Mouse (Mus musculus): Measurements from ENCODE around the gene Tacc3. TPM values are rescaled to one million over a fixed set of nuclear protein-coding genes. Genes with fewer than 3 reads are reported as not detected.

Tacc3 gene
- total RNA-seq, 2 experiments from 2014 or later: 15.7 to 19.8 TPM

DNA sequence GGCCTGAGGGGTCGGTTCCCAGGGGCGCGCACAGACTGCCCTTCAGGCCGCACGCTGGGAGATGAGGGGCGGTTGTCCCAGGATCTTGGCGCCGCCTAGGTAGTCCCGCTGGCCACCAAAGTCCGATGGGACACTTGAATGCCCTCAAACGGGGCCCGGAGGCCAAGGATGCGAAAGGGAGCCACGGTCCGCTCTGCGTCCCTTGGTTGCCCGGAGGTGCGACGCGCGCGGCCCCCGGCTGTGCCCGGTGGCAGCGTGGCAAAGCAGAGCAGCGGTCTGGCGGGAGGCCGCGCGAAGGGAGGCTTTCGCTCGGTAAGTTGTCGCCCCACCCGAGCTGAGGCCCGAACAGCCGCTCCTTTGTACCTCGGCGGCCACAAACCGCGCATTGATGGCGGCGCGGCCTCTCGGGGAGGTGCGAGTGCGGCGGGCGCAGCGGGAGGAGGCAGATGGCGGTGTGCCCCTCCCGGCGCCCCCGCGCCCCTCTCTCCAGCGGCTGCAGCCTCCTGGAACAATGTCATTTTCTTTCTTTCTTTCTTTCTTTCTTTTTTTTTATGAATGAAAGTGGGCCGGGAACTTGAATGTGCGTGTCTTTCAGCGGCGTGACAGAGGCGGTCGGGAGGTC, 65.2 kb downstream of the Tacc3 start:
- no peak for DNase-seq

DNA sequence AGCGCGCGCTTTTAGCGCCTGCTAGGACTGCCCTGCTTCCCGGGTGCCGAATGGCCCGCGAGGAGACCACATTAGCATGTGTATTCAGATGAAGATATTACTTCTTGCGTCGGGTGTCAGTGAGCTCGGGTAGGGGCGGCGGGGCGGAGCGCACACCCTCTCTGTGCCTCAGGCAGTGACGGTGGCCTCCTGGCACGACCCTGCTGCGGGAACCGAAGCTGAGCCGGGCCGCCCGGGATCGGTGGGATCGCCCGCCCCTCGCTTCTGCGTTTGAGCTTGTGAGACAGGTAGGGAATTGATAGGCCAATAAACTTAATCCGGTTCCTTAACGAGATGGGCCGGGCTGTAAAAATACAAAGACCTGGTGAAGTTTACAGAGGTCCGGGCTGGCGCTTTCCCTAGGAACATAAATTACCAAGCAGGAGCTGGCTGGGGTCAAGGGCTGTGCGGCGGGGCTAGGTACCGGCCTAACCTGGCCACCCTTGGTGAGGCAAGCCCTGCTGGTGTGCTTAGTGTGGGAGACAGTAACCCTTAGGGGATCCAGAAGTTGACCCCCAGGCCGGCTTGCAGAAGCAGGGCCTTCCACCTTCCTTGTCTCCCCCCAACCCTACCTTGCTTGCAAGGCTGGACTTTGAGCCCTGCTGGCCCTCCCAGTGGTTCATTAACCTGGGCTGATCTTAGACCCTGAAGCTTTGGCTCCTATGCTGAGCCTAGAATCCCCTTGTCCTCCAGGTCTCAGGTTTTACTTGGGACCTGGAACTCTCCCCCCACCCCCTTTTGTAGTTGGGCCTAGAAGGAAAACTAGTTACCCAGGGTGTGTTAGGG, 65.9 kb downstream of the Tacc3 start:
- DNase-seq: no peak

DNA sequence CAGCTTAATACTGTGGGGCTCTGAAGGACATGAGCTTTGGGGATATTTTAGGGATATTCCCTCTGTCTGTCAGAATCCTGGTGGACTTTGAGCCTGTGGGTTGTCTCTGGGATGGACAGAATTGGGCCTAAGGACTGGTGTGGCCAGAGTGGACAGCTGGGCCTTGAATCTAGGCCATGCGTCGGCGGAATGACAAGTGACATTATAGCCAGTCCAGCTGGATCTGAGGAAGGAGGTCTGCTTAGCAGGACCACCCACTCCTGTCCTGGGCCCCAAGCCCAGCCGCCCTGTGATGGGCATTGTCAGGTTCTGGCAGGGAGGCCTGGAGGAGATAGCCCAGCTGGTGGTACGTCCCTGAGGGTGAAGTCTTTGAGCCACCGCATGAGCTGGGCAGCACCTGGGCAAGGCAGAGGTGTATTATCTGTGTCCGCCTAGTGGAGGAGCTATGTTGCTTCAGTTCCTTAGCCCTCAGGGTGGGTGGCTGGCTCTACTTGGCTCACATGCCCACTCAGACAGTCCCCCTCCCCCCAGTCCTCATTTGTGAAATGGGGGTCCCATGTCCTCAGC, 68.2 kb downstream of the Tacc3 start:
- no peak for DNase-seq

DNA sequence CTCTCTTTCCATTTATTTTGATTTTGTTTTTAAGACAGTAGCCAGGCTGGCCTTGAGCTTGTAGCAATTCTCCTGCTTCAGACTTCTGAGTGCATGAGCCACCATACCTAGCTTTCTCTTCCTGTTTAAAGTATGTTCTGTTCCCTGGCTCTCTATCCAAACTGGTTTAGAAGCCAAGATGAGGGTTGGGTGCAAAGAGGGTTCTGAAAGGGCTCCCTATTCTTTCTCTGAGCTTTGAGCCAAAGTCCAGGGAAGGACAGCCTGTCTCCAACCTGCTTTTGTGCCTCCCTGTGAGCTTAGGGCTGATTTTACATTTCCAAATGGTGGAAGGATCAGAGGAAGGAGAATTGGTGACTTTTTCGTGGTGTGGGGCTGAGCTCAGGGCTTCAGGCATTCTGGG, 69.0 kb downstream of the Tacc3 start:
- DNase-seq: no peak

Other genes starting within 250 kb of the Tacc3 start
- gene Nkx1-1, start 224.2 kb upstream of the Tacc3 start, total RNA-seq (2021): not detected
- gene Fam53a, start 28.5 kb upstream of the Tacc3 start, total RNA-seq (2021): 10 to 100 TPM; 52.0 to 56.6 TPM
- gene Gm9903, start 28.2 kb upstream of the Tacc3 start, total RNA-seq (2021): 1 to 10 TPM; 1.1 to 1.5 TPM
- 10 to 100 TPM; 17.9 to 24.6 TPM for gene Slbp, start 5.6 kb upstream of the Tacc3 start, total RNA-seq (2021)
- 10 to 100 TPM; 16.0 to 17.7 TPM for gene Tmem129, start 288 bp downstream of the Tacc3 start, total RNA-seq (2021)
- gene Fgfr3, start 63.5 kb downstream of the Tacc3 start, total RNA-seq (2021): 1 to 10 TPM; 1.9 to 2.7 TPM
- gene Letm1, start 124.7 kb downstream of the Tacc3 start, total RNA-seq (2021): 10 to 100 TPM; 58.5 to 69.5 TPM
- gene Nsd2, start 162.6 kb downstream of the Tacc3 start, total RNA-seq (2021): 10 to 100 TPM; 29.4 to 41.1 TPM